Mouse (Mus musculus): ENCODE measurements around the gene Gpr65.

- TF ChIP-seq CTCF (conservative IDR thresholded peaks at IDR 0.05 in 1 of 2, IDR thresholded peaks at IDR 0.05 in 1 of 2; ENCODE audit: low read depth in 2 of 2, low read length in 2 of 2) (no peak), MAZ (IDR thresholded peaks at IDR 0.05; ENCODE audit: low read depth, low read length) (no peak), ZMIZ1 (IDR thresholded peaks at IDR 0.05; ENCODE audit: low read depth, low read length) (no peak), POLR2A (IDR thresholded peaks at IDR 0.05; ENCODE audit: low read depth, low read length) (no peak), HCFC1 (IDR thresholded peaks at IDR 0.05; ENCODE audit: low read depth, low read length) (no peak)
These were observed 12.6 kb downstream of the Gpr65 start for GRCm38 (mm10) chr12:98280996-98281395.

All from CH12.LX (cell line).